Mouse (Mus musculus): Measurements from ENCODE around the gene Dock6. TPM values are rescaled to one million over a fixed set of nuclear protein-coding genes. Genes with fewer than 3 reads are reported as not detected.

Dock6 gene
- polyA plus RNA-seq, 1 experiment from 2014 or later = 15.1 TPM

DNA sequence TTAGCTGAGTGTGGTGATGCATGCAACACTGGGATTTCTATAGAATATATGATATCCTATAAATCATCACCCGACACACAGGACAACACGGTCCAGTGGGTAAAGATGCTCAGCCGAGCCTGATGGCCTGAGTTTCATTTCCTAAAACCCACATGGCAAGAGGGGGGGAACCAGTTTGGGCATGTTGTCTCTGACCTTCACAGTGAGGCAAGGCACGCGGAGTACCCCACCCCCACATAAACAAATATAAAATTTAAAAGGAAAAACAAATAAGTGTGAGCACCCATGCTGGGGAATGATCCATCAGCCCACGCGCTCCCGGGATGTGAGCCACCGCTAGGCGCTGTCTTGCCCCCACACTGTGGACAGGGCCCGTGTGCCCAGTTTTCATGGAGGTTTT, 45.5 kb downstream of the Dock6 start:
- H3K4me2 ChIP-seq = no peak overlapping the region
- H3K36me3 ChIP-seq (ENCODE audit: control insufficient read depth, insufficient read depth, low read length) = no peaks in the 10 kb centered on the region
- WGBS = 82% methylated on average over 11 of the region's 11 CpGs
- no peak overlapping the region for H3K27ac ChIP-seq (ENCODE audit: low read depth, low read length)
- H3K27me3 ChIP-seq (ENCODE audit: control insufficient read depth, insufficient read depth, low read length) = no peaks in the 10 kb centered on the region
- ATAC-seq (ENCODE audit: low FRiP score) (no peak), DNase-seq (ENCODE audit: low spot score, missing footprints) (no peak)
- no peaks in the 10 kb centered on the region for H3K9me3 ChIP-seq (ENCODE audit: control insufficient read depth, low read length)
- H3K9ac ChIP-seq (ENCODE audit: low read length) = no peak overlapping the region
- no peak overlapping the region for H3K4me3 ChIP-seq (ENCODE audit: low read depth, low read length)
- H3K4me1 ChIP-seq (ENCODE audit: control insufficient read depth, insufficient read depth, low read length) = 0 out of 2 replicates have a peak, but pooled peaks cover 3% of the 10 kb centered on the region

GRCm38 (mm10) chr9:21806363-21806762, 46.1 kb downstream of the Dock6 start:
- WGBS = 71% methylated on average over 3 of the region's 3 CpGs
- H3K9me3 ChIP-seq (ENCODE audit: control insufficient read depth, low read length) = no peaks in the 10 kb centered on the region
- no peak overlapping the region for H3K4me3 ChIP-seq (ENCODE audit: low read depth, low read length)
- H3K36me3 ChIP-seq (ENCODE audit: control insufficient read depth, insufficient read depth, low read length) = no peaks in the 10 kb centered on the region
- no peak overlapping the region for H3K9ac ChIP-seq (ENCODE audit: low read length)
- H3K4me2 ChIP-seq = no peak overlapping the region
- H3K27ac ChIP-seq (ENCODE audit: low read depth, low read length) = no peak overlapping the region
- peak; percentile 41 for DNase-seq (ENCODE audit: low spot score, missing footprints)
- ATAC-seq (ENCODE audit: low FRiP score) = no peak
- 0 out of 2 replicates have a peak, but pooled peaks cover 3% of the 10 kb centered on the region for H3K4me1 ChIP-seq (ENCODE audit: control insufficient read depth, insufficient read depth, low read length)
- H3K27me3 ChIP-seq (ENCODE audit: control insufficient read depth, insufficient read depth, low read length) = no peaks in the 10 kb centered on the region

DNA sequence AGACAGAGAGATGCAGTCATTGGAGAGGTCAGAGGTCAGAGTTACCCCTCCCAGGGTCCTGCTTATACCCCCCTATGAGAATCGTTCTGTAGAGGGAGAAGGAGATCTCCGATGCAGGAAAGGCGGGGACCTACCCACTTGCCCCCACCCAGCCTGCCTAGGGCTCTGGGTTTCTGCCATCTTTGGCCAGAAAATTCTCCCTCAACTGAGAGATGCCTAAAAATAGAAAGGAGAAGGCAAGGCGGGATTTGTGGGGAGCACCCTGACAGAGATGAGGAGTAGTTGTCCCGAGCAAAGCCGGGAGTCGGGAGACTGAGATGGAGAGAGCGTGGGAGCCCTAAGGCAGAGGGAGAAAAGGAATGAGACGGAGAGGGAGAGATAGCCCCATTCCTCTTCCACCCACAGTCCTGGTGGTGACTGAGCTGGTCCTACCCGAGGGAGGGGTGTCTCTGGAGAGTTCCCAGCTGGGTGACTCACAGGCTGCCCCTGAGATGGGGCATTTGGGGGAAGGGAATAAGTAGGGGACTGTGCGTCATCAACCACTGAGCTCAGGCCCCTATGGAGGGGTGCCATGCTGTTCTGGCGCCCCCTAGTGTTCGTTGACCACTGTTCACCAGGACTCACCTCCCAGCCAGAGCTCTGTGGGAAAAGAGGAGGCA, 48.3 kb downstream of the Dock6 start:
- Histone ChIP-seq H3K36me3 (ENCODE audit: control insufficient read depth, insufficient read depth, low read length) (no peaks in the 10 kb centered on the region), H3K9ac (ENCODE audit: low read length) (no peak overlapping the region), H3K9me3 (ENCODE audit: control insufficient read depth, low read length) (no peaks in the 10 kb centered on the region), H3K27ac (ENCODE audit: low read depth, low read length) (no peak overlapping the region), H3K4me3 (ENCODE audit: low read depth, low read length) (no peak overlapping the region), H3K4me2 (no peak overlapping the region; the same call in 1 of the 2 replicates), H3K27me3 (ENCODE audit: control insufficient read depth, insufficient read depth, low read length) (no peaks in the 10 kb centered on the region), H3K4me1 (ENCODE audit: control insufficient read depth, insufficient read depth, low read length) (0 out of 2 replicates have a peak, but pooled peaks cover 3% of the 10 kb centered on the region)
- DNase-seq (ENCODE audit: low spot score, missing footprints) = peak; percentile 97
- WGBS = 51% methylated on average over 13 of the region's 13 CpGs
- ATAC-seq (ENCODE audit: low FRiP score) = peak; percentile 94

DNA sequence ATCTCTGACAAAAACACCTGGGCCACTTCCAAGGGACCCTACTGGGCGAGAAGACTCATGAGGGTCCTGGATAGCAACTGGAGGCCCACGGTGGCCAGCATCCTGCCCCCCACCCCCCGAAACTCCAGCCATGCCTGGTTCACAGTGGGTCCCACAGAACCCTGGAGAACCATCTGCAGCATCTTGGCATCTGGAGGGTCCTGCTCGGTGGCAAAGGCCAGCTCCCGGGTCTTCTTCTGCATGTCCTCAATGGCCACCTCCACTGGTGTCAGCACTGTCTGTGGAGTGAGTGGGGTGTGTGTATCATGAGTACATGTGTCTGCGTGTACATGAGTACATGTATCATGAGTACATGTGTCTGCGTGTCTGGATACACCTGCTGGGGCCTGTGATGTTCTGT, 50.8 kb downstream of the Dock6 start:
- no peak for DNase-seq (ENCODE audit: low spot score, missing footprints)
- H3K36me3 ChIP-seq (ENCODE audit: control insufficient read depth, insufficient read depth, low read length) = no peaks in the 10 kb centered on the region
- H3K4me2 ChIP-seq = no peak overlapping the region
- no peak overlapping the region for H3K27ac ChIP-seq (ENCODE audit: low read depth, low read length)
- WGBS = 88% methylated on average over 7 of the region's 7 CpGs
- 0 out of 2 replicates have a peak, but pooled peaks cover 5% of the 10 kb centered on the region for H3K4me1 ChIP-seq (ENCODE audit: control insufficient read depth, insufficient read depth, low read length)
- H3K4me3 ChIP-seq (ENCODE audit: low read depth, low read length) = no peak overlapping the region
- H3K9me3 ChIP-seq (ENCODE audit: control insufficient read depth, low read length) = no peaks in the 10 kb centered on the region
- no peaks in the 10 kb centered on the region for H3K27me3 ChIP-seq (ENCODE audit: control insufficient read depth, insufficient read depth, low read length)
- no peak overlapping the region for H3K9ac ChIP-seq (ENCODE audit: low read length)
- no peak for ATAC-seq (ENCODE audit: low FRiP score)

GRCm38 (mm10) chr9:21801121-21801520, 51.3 kb downstream of the Dock6 start:
- Histone ChIP-seq H3K4me2 (no peak overlapping the region), H3K9me3 (ENCODE audit: control insufficient read depth, low read length) (no peaks in the 10 kb centered on the region), H3K4me3 (ENCODE audit: low read depth, low read length) (no peak overlapping the region), H3K27me3 (ENCODE audit: control insufficient read depth, insufficient read depth, low read length) (no peaks in the 10 kb centered on the region), H3K36me3 (ENCODE audit: control insufficient read depth, insufficient read depth, low read length) (no peaks in the 10 kb centered on the region), H3K4me1 (ENCODE audit: control insufficient read depth, insufficient read depth, low read length) (peaks cover 8% of the 10 kb centered on the region; the same call in 1 of the 2 replicates), H3K27ac (ENCODE audit: low read depth, low read length) (no peak overlapping the region), H3K9ac (ENCODE audit: low read length) (no peak overlapping the region)
- 73% methylated on average over 7 of the region's 7 CpGs for WGBS
- DNase-seq (ENCODE audit: low spot score, missing footprints) = no peak
- ATAC-seq (ENCODE audit: low FRiP score) = no peak

DNA sequence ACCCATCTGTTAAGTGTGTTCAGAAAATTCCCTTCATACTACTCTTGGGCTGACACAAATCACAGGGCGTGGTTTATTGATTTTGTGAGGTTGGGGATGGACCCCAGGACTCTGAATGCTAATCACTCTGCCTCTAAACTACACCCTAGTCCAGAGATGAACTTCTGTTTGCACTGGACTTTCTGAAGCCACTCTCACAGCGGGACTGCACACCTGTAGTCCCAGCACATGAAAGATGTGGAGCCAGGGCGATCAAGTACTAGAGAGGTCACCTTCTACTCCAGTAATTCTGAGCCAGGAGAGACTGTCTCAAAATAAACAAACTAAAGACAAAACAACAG, 53.5 kb downstream of the Dock6 start:
- Histone ChIP-seq H3K27ac (ENCODE audit: low read depth, low read length) (no peak overlapping the region), H3K36me3 (ENCODE audit: control insufficient read depth, insufficient read depth, low read length) (no peaks in the 10 kb centered on the region; the same call in 1 of the 2 replicates), H3K4me3 (ENCODE audit: low read depth, low read length) (peak overlapping the region; percentile 72), H3K27me3 (ENCODE audit: control insufficient read depth, insufficient read depth, low read length) (no peaks in the 10 kb centered on the region), H3K9me3 (ENCODE audit: control insufficient read depth, low read length) (no peaks in the 10 kb centered on the region), H3K9ac (ENCODE audit: low read length) (no peak overlapping the region; the same call in 1 of the 2 replicates), H3K4me1 (ENCODE audit: control insufficient read depth, insufficient read depth, low read length) (peaks cover 7% of the 10 kb centered on the region; the same call in 1 of the 2 replicates), H3K4me2 (peak overlapping the region; percentile 94)
- ATAC-seq (ENCODE audit: low FRiP score) = no peak
- peak; percentile 83 for DNase-seq (ENCODE audit: low spot score, missing footprints)
- 46% methylated on average over 3 of the region's 3 CpGs for whole genome bisulfite sequencing

DNA sequence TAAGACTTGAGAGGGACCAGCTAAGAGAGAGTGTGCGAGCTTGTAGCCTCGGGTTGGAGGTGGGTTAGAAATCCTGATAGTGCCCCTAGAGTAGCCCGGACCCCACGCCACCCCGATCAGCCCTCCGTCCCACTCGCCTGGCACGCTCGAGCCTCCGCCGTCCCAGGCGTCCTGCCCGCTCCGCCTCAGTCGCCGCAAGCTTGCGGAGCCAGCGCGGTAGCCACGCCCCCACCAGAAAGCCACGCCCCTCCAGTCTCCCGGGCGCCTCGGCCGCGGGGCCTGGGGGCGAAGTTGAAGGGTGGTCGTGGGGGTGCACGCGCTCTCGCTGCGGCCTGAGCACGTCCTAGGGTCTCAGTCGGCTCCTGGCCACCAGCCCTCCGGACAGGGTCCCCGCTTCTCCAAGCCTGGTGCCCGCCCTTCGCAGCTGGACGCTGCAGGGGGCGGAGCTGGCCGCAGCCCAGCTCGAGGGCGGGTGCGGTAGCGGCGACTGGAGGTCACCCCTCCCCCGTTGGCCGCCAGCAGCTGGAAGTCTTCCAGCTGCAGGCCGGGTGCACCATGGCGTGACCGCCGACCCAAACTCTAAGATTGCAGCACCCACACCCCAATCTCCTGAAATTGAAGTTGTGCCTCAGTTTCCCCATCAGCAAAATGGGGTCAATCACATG, 54.0 kb downstream of the Dock6 start, which contains the start of gene Kank2:
Gene Kank2, minus strand, starts transcription at position 400 of the 665 bp plus-strand sequence.
- peak; percentile 99 for DNase-seq (ENCODE audit: low spot score, missing footprints)
- peaks cover 7% of the 10 kb centered on the region; the same call in 1 of the 2 replicates for H3K4me1 ChIP-seq (ENCODE audit: control insufficient read depth, insufficient read depth, low read length)
- WGBS = under 1% methylated on average over 52 of the region's 52 CpGs

DNA sequence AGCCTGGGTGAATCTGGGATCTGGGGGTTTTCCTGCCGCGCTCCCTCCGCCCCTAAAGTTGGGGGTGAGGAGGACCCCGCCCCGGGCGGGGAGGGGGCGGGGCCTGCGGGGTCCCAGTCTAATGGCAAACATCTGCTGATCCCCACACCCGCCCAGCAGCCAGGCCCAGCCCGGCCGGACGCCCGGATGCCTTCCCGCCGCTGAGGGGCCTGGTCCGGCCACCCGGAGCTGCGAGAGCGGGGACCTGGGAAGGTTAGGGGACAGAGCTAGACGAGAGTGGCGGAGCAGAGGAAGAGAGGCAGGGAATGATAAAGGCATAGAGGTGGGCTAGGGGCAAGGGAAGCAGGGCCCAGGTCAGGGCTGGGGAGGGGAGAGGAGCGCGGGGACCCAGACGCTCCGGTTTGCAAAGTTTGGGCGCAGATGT, 54.5 kb downstream of the Dock6 start:
- H3K9me3 ChIP-seq (ENCODE audit: control insufficient read depth, low read length) = no peaks in the 10 kb centered on the region
- peaks cover 7% of the 10 kb centered on the region; the same call in 1 of the 2 replicates for H3K4me1 ChIP-seq (ENCODE audit: control insufficient read depth, insufficient read depth, low read length)
- peak overlapping the region; percentile 94 for H3K4me2 ChIP-seq
- peak overlapping the region; percentile 61 for H3K27ac ChIP-seq (ENCODE audit: low read depth, low read length)
- ATAC-seq (ENCODE audit: low FRiP score) (peak; percentile 66), DNase-seq (ENCODE audit: low spot score, missing footprints) (peak; percentile 96)
- H3K9ac ChIP-seq (ENCODE audit: low read length) = peak overlapping the region; percentile 74
- H3K27me3 ChIP-seq (ENCODE audit: control insufficient read depth, insufficient read depth, low read length) = no peaks in the 10 kb centered on the region
- H3K4me3 ChIP-seq (ENCODE audit: low read depth, low read length) = peak overlapping the region; percentile 72
- no peaks in the 10 kb centered on the region; the same call in 1 of the 2 replicates for H3K36me3 ChIP-seq (ENCODE audit: control insufficient read depth, insufficient read depth, low read length)
- WGBS = 1% methylated on average over 22 of the region's 26 CpGs

More for the DNA sequence above, 54.0 kb downstream of the Dock6 start, which contains the start of gene Kank2:
- Histone ChIP-seq H3K36me3 (ENCODE audit: control insufficient read depth, insufficient read depth, low read length) (no peaks in the 10 kb centered on the region; the same call in 1 of the 2 replicates), H3K9me3 (ENCODE audit: control insufficient read depth, low read length) (no peaks in the 10 kb centered on the region), H3K4me3 (ENCODE audit: low read depth, low read length) (peak within 1 kb of the TSS; percentile 72), H3K27me3 (ENCODE audit: control insufficient read depth, insufficient read depth, low read length) (no peaks in the 10 kb centered on the region), H3K9ac (ENCODE audit: low read length) (peak within 1 kb of the TSS; percentile 74), H3K27ac (ENCODE audit: low read depth, low read length) (peak within 1 kb of the TSS; percentile 61), H3K4me2 (peak within 1 kb of the TSS; percentile 94)
- peak; percentile 88 for ATAC-seq (ENCODE audit: low FRiP score)

DNA sequence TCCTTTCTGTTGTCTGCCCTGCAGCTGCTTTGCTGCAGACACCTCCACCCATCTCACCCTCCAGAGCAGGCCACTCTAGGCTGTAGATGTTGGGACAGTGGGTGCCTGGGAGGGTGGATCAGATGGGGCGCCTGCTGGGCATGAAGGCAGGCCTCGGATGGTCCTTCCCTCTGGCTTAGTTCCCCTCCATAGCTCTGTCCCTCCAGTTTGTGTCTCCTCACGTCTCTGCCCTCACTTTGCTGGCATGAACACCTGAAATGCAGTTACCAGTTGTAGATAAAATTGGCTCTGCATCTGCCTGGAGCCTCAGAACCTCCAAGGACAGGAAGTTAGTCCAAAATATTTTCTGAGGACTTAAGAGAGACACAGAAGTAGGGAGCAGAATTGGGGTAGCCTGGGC, 55.5 kb downstream of the Dock6 start:
- Histone ChIP-seq H3K36me3 (ENCODE audit: control insufficient read depth, insufficient read depth, low read length) (no peaks in the 10 kb centered on the region; the same call in 1 of the 2 replicates), H3K27me3 (ENCODE audit: control insufficient read depth, insufficient read depth, low read length) (no peaks in the 10 kb centered on the region), H3K27ac (ENCODE audit: low read depth, low read length) (no peak overlapping the region), H3K9ac (ENCODE audit: low read length) (no peak overlapping the region), H3K4me2 (no peak overlapping the region; the same call in 1 of the 2 replicates), H3K9me3 (ENCODE audit: control insufficient read depth, low read length) (no peaks in the 10 kb centered on the region), H3K4me3 (ENCODE audit: low read depth, low read length) (no peak overlapping the region), H3K4me1 (ENCODE audit: control insufficient read depth, insufficient read depth, low read length) (peaks cover 7% of the 10 kb centered on the region; the same call in 1 of the 2 replicates)
- DNase-seq (ENCODE audit: low spot score, missing footprints) (peak; percentile 80), ATAC-seq (ENCODE audit: low FRiP score) (no peak)
- 75% methylated on average over 3 of the region's 3 CpGs for WGBS

Data from midbrain, embryonic 11.5 days (tissue).